Mouse (Mus musculus): ENCODE results near the gene Lrfn4. TPM values are rescaled to one million over a fixed set of nuclear protein-coding genes. Genes with fewer than 3 reads are reported as not detected.
"Not testable (repeated sequence)": the region's sequence is repeated elsewhere in the genome, so short reads cannot be mapped to it uniquely, and the experiment has no call there.

Gene Lrfn4
- polyA plus RNA-seq, 1 experiment from 2014 or later: 7.2 TPM

GRCm38 (mm10) chr19:4603801-4604723, 11.4 kb downstream of the Lrfn4 start:
- peaks cover 13% of the 10 kb centered on the region; the same call in 1 of the 2 replicates for H3K27me3 ChIP-seq (ENCODE audit: insufficient read depth, poor library complexity, severe bottlenecking)
- peaks cover 10% of the 10 kb centered on the region for H3K4me1 ChIP-seq
- no peaks in the 10 kb centered on the region for H3K9me3 ChIP-seq
- 0 out of 2 replicates have a peak overlapping the region, but pooled peaks have one; percentile 2 for H3K27ac ChIP-seq
- H3K36me3 ChIP-seq: 0 out of 2 replicates have a peak, but pooled peaks cover 2% of the 10 kb centered on the region
- WGBS: 37% methylated on average over 24 of the region's 24 CpGs
- DNase-seq (ENCODE audit: low spot score): no peak
- H3K4me3 ChIP-seq: 0 out of 2 replicates have a peak overlapping the region, but pooled peaks have one; percentile 1

GRCm38 (mm10) chr19:4602459-4602858, 13.0 kb downstream of the Lrfn4 start:
- Histone ChIP-seq H3K27me3 (ENCODE audit: insufficient read depth, poor library complexity, severe bottlenecking) (peaks cover 13% of the 10 kb centered on the region; the same call in 1 of the 2 replicates), H3K4me3 (no peak overlapping the region), H3K36me3 (0 out of 2 replicates have a peak, but pooled peaks cover 1% of the 10 kb centered on the region), H3K27ac (no peak overlapping the region), H3K9me3 (no peaks in the 10 kb centered on the region), H3K4me1 (peaks cover 10% of the 10 kb centered on the region)
- whole genome bisulfite sequencing: 87% methylated on average over 20 of the region's 20 CpGs
- no peak for DNase-seq (ENCODE audit: low spot score)

GRCm38 (mm10) chr19:4596071-4596470, 19.4 kb downstream of the Lrfn4 start:
- no peaks in the 10 kb centered on the region for H3K4me1 ChIP-seq
- H3K9me3 ChIP-seq: no peaks in the 10 kb centered on the region
- WGBS: 71% methylated on average over 2 of the region's 2 CpGs
- DNase-seq (ENCODE audit: low spot score): no peak
- H3K4me3 ChIP-seq: no peak overlapping the region
- H3K27me3 ChIP-seq (ENCODE audit: insufficient read depth, poor library complexity, severe bottlenecking): no peaks in the 10 kb centered on the region
- H3K36me3 ChIP-seq: no peaks in the 10 kb centered on the region
- H3K27ac ChIP-seq: no peak overlapping the region

- no peaks in the 10 kb centered on the region for H3K27me3 ChIP-seq (ENCODE audit: insufficient read depth, poor library complexity, severe bottlenecking)
- H3K4me1 ChIP-seq: peaks cover 7% of the 10 kb centered on the region; the same call in 1 of the 2 replicates
- H3K9me3 ChIP-seq: no peaks in the 10 kb centered on the region
- no peak overlapping the region for H3K27ac ChIP-seq
- H3K36me3 ChIP-seq: no peaks in the 10 kb centered on the region
- WGBS: 52% methylated on average over 7 of the region's 7 CpGs
- no peak overlapping the region for H3K4me3 ChIP-seq
- DNase-seq (ENCODE audit: low spot score): no peak
These were observed 21.5 kb downstream of the Lrfn4 start for GRCm38 (mm10) chr19:4593792-4594522.

- Histone ChIP-seq H3K4me1 (peaks cover 7% of the 10 kb centered on the region; the same call in 1 of the 2 replicates), H3K9me3 (no peaks in the 10 kb centered on the region), H3K27me3 (ENCODE audit: insufficient read depth, poor library complexity, severe bottlenecking) (no peaks in the 10 kb centered on the region), H3K27ac (no peak overlapping the region), H3K4me3 (no peak overlapping the region), H3K36me3 (no peaks in the 10 kb centered on the region)
- WGBS: 83% methylated on average over 3 of the region's 3 CpGs
- DNase-seq (ENCODE audit: low spot score): no peak
These were observed 25.4 kb downstream of the Lrfn4 start for GRCm38 (mm10) chr19:4590025-4590424.

GRCm38 (mm10) chr19:4589081-4589480, 26.4 kb downstream of the Lrfn4 start:
- Histone ChIP-seq H3K4me1 (peaks cover 7% of the 10 kb centered on the region; the same call in 1 of the 2 replicates), H3K4me3 (no peak overlapping the region), H3K27ac (no peak overlapping the region), H3K27me3 (ENCODE audit: insufficient read depth, poor library complexity, severe bottlenecking) (no peaks in the 10 kb centered on the region), H3K9me3 (no peaks in the 10 kb centered on the region), H3K36me3 (no peaks in the 10 kb centered on the region)
- WGBS: 54% methylated on average over 1 of the region's 1 CpGs
- no peak for DNase-seq (ENCODE audit: low spot score)

- peaks cover 7% of the 10 kb centered on the region; the same call in 1 of the 2 replicates for H3K4me1 ChIP-seq
- H3K9me3 ChIP-seq: no peaks in the 10 kb centered on the region
- no peak overlapping the region for H3K27ac ChIP-seq
- WGBS: 70% methylated on average over 3 of the region's 3 CpGs
- no peaks in the 10 kb centered on the region for H3K27me3 ChIP-seq (ENCODE audit: insufficient read depth, poor library complexity, severe bottlenecking)
- H3K36me3 ChIP-seq: no peaks in the 10 kb centered on the region
- no peak overlapping the region for H3K4me3 ChIP-seq
- DNase-seq (ENCODE audit: low spot score): no peak
These were observed 27.0 kb downstream of the Lrfn4 start for GRCm38 (mm10) chr19:4588430-4588829.

GRCm38 (mm10) chr19:4587426-4587825, 28.0 kb downstream of the Lrfn4 start:
- Histone ChIP-seq H3K36me3 (no peaks in the 10 kb centered on the region), H3K4me1 (peaks cover 7% of the 10 kb centered on the region; the same call in 1 of the 2 replicates), H3K9me3 (no peaks in the 10 kb centered on the region), H3K27me3 (ENCODE audit: insufficient read depth, poor library complexity, severe bottlenecking) (no peaks in the 10 kb centered on the region), H3K4me3 (no peak overlapping the region), H3K27ac (no peak overlapping the region)
- DNase-seq (ENCODE audit: low spot score): no peak
- 49% methylated on average over 2 of the region's 2 CpGs for WGBS

GRCm38 (mm10) chr19:4586783-4587182, 28.7 kb downstream of the Lrfn4 start:
- not testable (repeated sequence) for H3K4me3 ChIP-seq; H3K9me3 ChIP-seq; H3K27me3 ChIP-seq (ENCODE audit: insufficient read depth, poor library complexity, severe bottlenecking); DNase-seq (ENCODE audit: low spot score); H3K36me3 ChIP-seq; H3K27ac ChIP-seq; H3K4me1 ChIP-seq

- no peaks in the 10 kb centered on the region for H3K4me1 ChIP-seq
- H3K36me3 ChIP-seq: no peaks in the 10 kb centered on the region
- no peaks in the 10 kb centered on the region for H3K9me3 ChIP-seq
These were observed 31.6 kb downstream of the Lrfn4 start for GRCm38 (mm10) chr19:4583856-4584255.

GRCm38 (mm10) chr19:4579296-4579695, 36.2 kb downstream of the Lrfn4 start:
- no peaks in the 10 kb centered on the region for H3K36me3 ChIP-seq
- no peak overlapping the region for H3K4me3 ChIP-seq
- H3K27ac ChIP-seq: no peak overlapping the region
- H3K9me3 ChIP-seq: no peaks in the 10 kb centered on the region
- WGBS: 85% methylated on average over 5 of the region's 5 CpGs
- no peak for DNase-seq (ENCODE audit: low spot score)
- H3K27me3 ChIP-seq (ENCODE audit: insufficient read depth, poor library complexity, severe bottlenecking): no peaks in the 10 kb centered on the region
- H3K4me1 ChIP-seq: no peaks in the 10 kb centered on the region

More at GRCm38 (mm10) chr19:4583856-4584255, 31.6 kb downstream of the Lrfn4 start:
- WGBS: 70% methylated on average over 2 of the region's 2 CpGs
- no peaks in the 10 kb centered on the region for H3K27me3 ChIP-seq (ENCODE audit: insufficient read depth, poor library complexity, severe bottlenecking)
- no peak for DNase-seq (ENCODE audit: low spot score)
- H3K27ac ChIP-seq: no peak overlapping the region
- no peak overlapping the region for H3K4me3 ChIP-seq

GRCm38 (mm10) chr19:4578799-4579198, 36.7 kb downstream of the Lrfn4 start:
- no peak overlapping the region for H3K27ac ChIP-seq
- WGBS: 67% methylated on average over 2 of the region's 2 CpGs
- H3K36me3 ChIP-seq: no peaks in the 10 kb centered on the region
- H3K4me1 ChIP-seq: no peaks in the 10 kb centered on the region
- no peak overlapping the region for H3K4me3 ChIP-seq
- H3K9me3 ChIP-seq: no peaks in the 10 kb centered on the region
- no peaks in the 10 kb centered on the region for H3K27me3 ChIP-seq (ENCODE audit: insufficient read depth, poor library complexity, severe bottlenecking)
- DNase-seq (ENCODE audit: low spot score): no peak

- Histone ChIP-seq H3K4me1 (peaks cover 11% of the 10 kb centered on the region), H3K27me3 (ENCODE audit: insufficient read depth, poor library complexity, severe bottlenecking) (no peaks in the 10 kb centered on the region), H3K4me3 (no peak overlapping the region), H3K36me3 (no peaks in the 10 kb centered on the region), H3K9me3 (no peaks in the 10 kb centered on the region), H3K27ac (no peak overlapping the region)
- peak; percentile 71 for DNase-seq (ENCODE audit: low spot score)
- WGBS: 87% methylated on average over 1 of the region's 1 CpGs
These were observed 42.2 kb downstream of the Lrfn4 start for GRCm38 (mm10) chr19:4573241-4573640.

Measured in heart, embryonic 10.5 days (tissue).